Mouse (Mus musculus): ENCODE measurements around the gene Fth1. TPM values are rescaled to one million over a fixed set of nuclear protein-coding genes. Genes with fewer than 3 reads are reported as not detected.
"Not testable (repeated sequence)": the region's sequence is repeated elsewhere in the genome, so short reads cannot be mapped to it uniquely, and the experiment has no call there.

Gene Fth1
- polyA plus RNA-seq, 1 experiment from 2014 or later: 1,961 TPM

DNA sequence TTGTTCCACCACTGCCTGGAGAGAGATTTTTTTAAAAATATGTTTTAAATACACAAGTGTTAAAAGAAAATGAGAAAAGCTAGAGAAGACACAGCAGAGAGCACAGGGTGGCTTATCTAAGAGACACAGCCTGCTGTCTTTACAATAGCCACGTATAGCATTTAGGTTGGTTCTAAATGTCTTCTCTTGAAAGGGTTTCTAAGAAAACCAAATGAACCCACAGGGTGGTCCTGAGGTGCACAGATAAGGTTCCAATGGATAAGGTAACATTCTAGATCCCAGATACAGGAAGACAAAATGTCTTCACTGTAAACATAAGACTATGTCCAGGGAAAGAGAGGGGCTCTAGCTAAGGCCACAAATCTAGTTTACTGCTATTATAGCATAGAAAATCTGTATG, 25.0 kb upstream of the Fth1 start:
- 81% methylated on average over 1 of the region's 1 CpGs for WGBS
- Histone ChIP-seq H3K4me3 (ENCODE audit: low read length) (no peak overlapping the region), H3K27me3 (replicated peaks; ENCODE audit: control insufficient read depth, insufficient read depth, low read length) (no peaks in the 10 kb centered on the region), H3K36me3 (ENCODE audit: control insufficient read depth, insufficient read depth, low read length) (no peaks in the 10 kb centered on the region), H3K27ac (ENCODE audit: low read depth, low read length) (no peak overlapping the region), H3K4me1 (ENCODE audit: control insufficient read depth, insufficient read depth, low read depth, low read length) (peaks cover 2% of the 10 kb centered on the region; the same call in 1 of the 2 replicates), H3K9me3 (ENCODE audit: control insufficient read depth, low read length) (no peaks in the 10 kb centered on the region), H3K4me2 (ENCODE audit: low read length) (no peak overlapping the region), H3K9ac (ENCODE audit: low read depth, low read length) (no peak overlapping the region)
- ATAC-seq: no peak

- ATAC-seq: 0 out of 2 replicates have a peak, but pooled peaks have one; percentile 52
- WGBS: 83% methylated on average over 4 of the region's 4 CpGs
- H3K27ac ChIP-seq (ENCODE audit: low read depth, low read length): no peak overlapping the region
Observed at GRCm38 (mm10) chr19:9956624-9957388, 23.6 kb upstream of the Fth1 start.

GRCm38 (mm10) chr19:9957965-9958364, 22.4 kb upstream of the Fth1 start:
- ATAC-seq: no peak

More at GRCm38 (mm10) chr19:9956624-9957388, 23.6 kb upstream of the Fth1 start:
- H3K27me3 ChIP-seq (replicated peaks; ENCODE audit: control insufficient read depth, insufficient read depth, low read length): no peaks in the 10 kb centered on the region
- H3K4me1 ChIP-seq (ENCODE audit: control insufficient read depth, insufficient read depth, low read depth, low read length): peaks cover 2% of the 10 kb centered on the region; the same call in 1 of the 2 replicates
- H3K36me3 ChIP-seq (ENCODE audit: control insufficient read depth, insufficient read depth, low read length): no peaks in the 10 kb centered on the region
- H3K9ac ChIP-seq (ENCODE audit: low read depth, low read length): no peak overlapping the region
- H3K4me2 ChIP-seq (ENCODE audit: low read length): no peak overlapping the region
- H3K9me3 ChIP-seq (ENCODE audit: control insufficient read depth, low read length): no peaks in the 10 kb centered on the region
- no peak overlapping the region for H3K4me3 ChIP-seq (ENCODE audit: low read length)

DNA sequence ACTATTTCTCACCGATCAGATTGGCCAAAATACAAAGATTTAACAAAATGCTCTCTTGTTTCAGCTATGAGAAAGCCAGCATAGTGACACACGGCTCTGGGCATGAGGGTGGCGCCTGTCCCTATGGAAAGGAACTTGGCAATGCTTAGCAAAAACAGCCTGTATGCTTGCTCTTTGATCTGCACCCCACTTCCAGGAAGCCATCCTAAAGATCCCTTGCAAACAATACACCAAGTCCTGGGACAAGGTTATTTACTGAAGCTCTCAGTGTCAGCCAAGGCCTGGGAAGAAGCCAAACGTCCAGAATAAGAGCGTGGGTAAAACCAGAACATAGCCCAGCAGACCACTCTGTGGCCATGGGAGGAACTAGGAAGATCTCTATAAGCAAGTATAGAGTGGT, 19.6 kb upstream of the Fth1 start:
- H3K4me1 ChIP-seq (ENCODE audit: control insufficient read depth, insufficient read depth, low read depth, low read length): no peaks in the 10 kb centered on the region
- no peaks in the 10 kb centered on the region for H3K27me3 ChIP-seq (replicated peaks; ENCODE audit: control insufficient read depth, insufficient read depth, low read length)
- H3K4me2 ChIP-seq (ENCODE audit: low read length): no peak overlapping the region
- 64% methylated on average over 5 of the region's 5 CpGs for WGBS
- no peak overlapping the region for H3K27ac ChIP-seq (ENCODE audit: low read depth, low read length)
- H3K9ac ChIP-seq (ENCODE audit: low read depth, low read length): no peak overlapping the region
- 0 out of 2 replicates have a peak, but pooled peaks have one; percentile 27 for ATAC-seq
- H3K9me3 ChIP-seq (ENCODE audit: control insufficient read depth, low read length): no peaks in the 10 kb centered on the region
- no peak overlapping the region for H3K4me3 ChIP-seq (ENCODE audit: low read length)
- no peaks in the 10 kb centered on the region for H3K36me3 ChIP-seq (ENCODE audit: control insufficient read depth, insufficient read depth, low read length)

More at GRCm38 (mm10) chr19:9957965-9958364, 22.4 kb upstream of the Fth1 start:
- no peak overlapping the region for H3K9ac ChIP-seq (ENCODE audit: low read depth, low read length)
- H3K4me2 ChIP-seq (ENCODE audit: low read length): no peak overlapping the region
- 89% methylated on average over 5 of the region's 5 CpGs for WGBS
- H3K27me3 ChIP-seq (replicated peaks; ENCODE audit: control insufficient read depth, insufficient read depth, low read length): no peaks in the 10 kb centered on the region
- peaks cover 2% of the 10 kb centered on the region; the same call in 1 of the 2 replicates for H3K4me1 ChIP-seq (ENCODE audit: control insufficient read depth, insufficient read depth, low read depth, low read length)
- H3K27ac ChIP-seq (ENCODE audit: low read depth, low read length): no peak overlapping the region
- H3K9me3 ChIP-seq (ENCODE audit: control insufficient read depth, low read length): no peaks in the 10 kb centered on the region
- no peak overlapping the region for H3K4me3 ChIP-seq (ENCODE audit: low read length)
- H3K36me3 ChIP-seq (ENCODE audit: control insufficient read depth, insufficient read depth, low read length): no peaks in the 10 kb centered on the region

DNA sequence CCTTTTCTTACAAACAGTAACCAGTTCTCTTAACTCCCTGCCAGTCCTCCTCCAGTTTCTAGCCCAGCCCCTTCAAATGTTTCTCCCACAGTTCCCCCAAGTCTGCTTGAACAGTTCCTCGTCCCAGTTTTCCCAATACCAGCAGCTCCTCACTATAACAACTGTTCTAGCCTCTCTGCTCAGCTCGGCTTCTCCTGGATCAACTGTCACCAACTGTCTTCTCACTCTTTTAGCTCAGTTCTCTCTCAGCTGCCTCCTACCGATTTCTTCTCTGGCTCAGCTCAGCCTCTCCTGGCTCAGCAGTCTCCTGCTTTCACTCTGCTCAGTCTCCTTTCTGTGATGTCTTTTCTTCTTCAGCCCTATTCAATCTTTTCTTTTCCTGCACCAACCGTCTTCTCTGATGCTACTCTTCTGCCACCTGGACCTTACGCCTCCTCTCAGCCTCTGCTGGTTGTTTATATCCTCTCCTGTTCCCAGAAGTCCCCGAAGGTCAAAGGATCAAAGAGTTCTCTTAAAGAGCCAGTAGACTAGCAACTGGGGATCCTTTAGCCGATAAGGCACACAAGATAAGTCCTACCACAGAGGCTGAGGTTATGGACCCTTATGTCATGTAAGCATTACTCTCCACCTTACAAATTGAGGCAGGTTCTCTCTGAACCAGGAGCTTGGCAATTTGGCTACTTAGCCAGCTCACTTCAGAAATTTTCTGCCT, 16.0 kb upstream of the Fth1 start:
- Histone ChIP-seq H3K4me3 (ENCODE audit: low read length) (no peak overlapping the region), H3K36me3 (ENCODE audit: control insufficient read depth, insufficient read depth, low read length) (no peaks in the 10 kb centered on the region), H3K4me2 (ENCODE audit: low read length) (no peak overlapping the region), H3K9ac (ENCODE audit: low read depth, low read length) (no peak overlapping the region), H3K9me3 (ENCODE audit: control insufficient read depth, low read length) (no peaks in the 10 kb centered on the region), H3K4me1 (ENCODE audit: control insufficient read depth, insufficient read depth, low read depth, low read length) (no peaks in the 10 kb centered on the region), H3K27ac (ENCODE audit: low read depth, low read length) (no peak overlapping the region), H3K27me3 (replicated peaks; ENCODE audit: control insufficient read depth, insufficient read depth, low read length) (no peaks in the 10 kb centered on the region)
- ATAC-seq: no peak
- WGBS: 28% methylated on average over 7 of the region's 7 CpGs

GRCm38 (mm10) chr19:9966096-9966867, 14.1 kb upstream of the Fth1 start:
- H3K9me3 ChIP-seq (ENCODE audit: control insufficient read depth, low read length): no peaks in the 10 kb centered on the region
- no peak overlapping the region for H3K4me2 ChIP-seq (ENCODE audit: low read length)
- H3K4me1 ChIP-seq (ENCODE audit: control insufficient read depth, insufficient read depth, low read depth, low read length): no peaks in the 10 kb centered on the region
- H3K9ac ChIP-seq (ENCODE audit: low read depth, low read length): no peak overlapping the region
- no peaks in the 10 kb centered on the region for H3K36me3 ChIP-seq (ENCODE audit: control insufficient read depth, insufficient read depth, low read length)
- no peak overlapping the region for H3K27ac ChIP-seq (ENCODE audit: low read depth, low read length)
- ATAC-seq: no peak
- H3K27me3 ChIP-seq (replicated peaks; ENCODE audit: control insufficient read depth, insufficient read depth, low read length): no peaks in the 10 kb centered on the region
- no peak overlapping the region for H3K4me3 ChIP-seq (ENCODE audit: low read length)
- 54% methylated on average over 2 of the region's 2 CpGs for whole genome bisulfite sequencing

DNA sequence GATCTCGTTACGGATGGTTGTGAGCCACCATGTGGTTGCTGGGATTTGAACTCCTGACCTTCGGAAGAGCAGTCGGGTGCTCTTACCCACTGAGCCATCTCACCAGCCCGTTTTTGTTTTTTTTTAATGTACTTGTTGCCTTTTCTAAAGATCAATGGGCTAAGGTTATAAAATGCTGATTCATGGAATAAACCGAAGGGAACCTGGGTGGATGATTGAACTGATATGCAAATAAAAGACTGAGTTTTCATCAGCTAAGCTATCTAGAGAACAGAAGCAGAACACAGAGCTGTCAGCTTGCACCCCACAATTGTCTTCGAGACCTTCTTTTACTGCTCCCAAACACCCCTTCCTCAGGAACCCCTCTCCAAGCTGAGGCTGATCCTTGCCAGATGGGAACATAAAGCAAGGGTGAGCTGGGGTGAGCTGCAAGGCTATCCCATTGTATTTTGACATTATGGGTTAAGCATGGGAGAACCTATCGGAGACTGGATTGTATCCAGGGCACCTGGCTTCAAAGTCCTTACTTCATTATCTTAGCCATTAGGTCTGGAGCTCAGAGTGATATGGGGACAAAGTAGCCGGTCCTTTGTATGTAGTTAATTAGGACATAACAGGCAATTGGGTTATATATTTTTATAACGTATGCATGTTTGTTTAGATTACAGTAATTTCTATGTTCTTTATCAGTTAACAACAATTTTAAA, 12.2 kb upstream of the Fth1 start:
- Histone ChIP-seq H3K9me3 (ENCODE audit: control insufficient read depth, low read length) (no peaks in the 10 kb centered on the region), H3K9ac (ENCODE audit: low read depth, low read length) (no peak overlapping the region), H3K27ac (ENCODE audit: low read depth, low read length) (no peak overlapping the region), H3K4me3 (ENCODE audit: low read length) (no peak overlapping the region), H3K36me3 (ENCODE audit: control insufficient read depth, insufficient read depth, low read length) (no peaks in the 10 kb centered on the region), H3K4me2 (ENCODE audit: low read length) (no peak overlapping the region), H3K4me1 (ENCODE audit: control insufficient read depth, insufficient read depth, low read depth, low read length) (no peaks in the 10 kb centered on the region), H3K27me3 (replicated peaks; ENCODE audit: control insufficient read depth, insufficient read depth, low read length) (no peaks in the 10 kb centered on the region)
- 85% methylated on average over 8 of the region's 10 CpGs for WGBS
- no peak for ATAC-seq

GRCm38 (mm10) chr19:9974853-9975252, 5.5 kb upstream of the Fth1 start:
- H3K27me3 ChIP-seq (replicated peaks; ENCODE audit: control insufficient read depth, insufficient read depth, low read length); H3K9me3 ChIP-seq (ENCODE audit: control insufficient read depth, low read length); H3K4me1 ChIP-seq (ENCODE audit: control insufficient read depth, insufficient read depth, low read depth, low read length); H3K4me3 ChIP-seq (ENCODE audit: low read length); H3K27ac ChIP-seq (ENCODE audit: low read depth, low read length); H3K9ac ChIP-seq (ENCODE audit: low read depth, low read length); H3K36me3 ChIP-seq (ENCODE audit: control insufficient read depth, insufficient read depth, low read length); H3K4me2 ChIP-seq (ENCODE audit: low read length); ATAC-seq: not testable (repeated sequence)
- 53% methylated on average over 2 of the region's 2 CpGs for WGBS

Data from hindbrain, embryonic 16.5 days (tissue).